Mouse (Mus musculus): ENCODE data around the gene Jazf1.

DNA sequence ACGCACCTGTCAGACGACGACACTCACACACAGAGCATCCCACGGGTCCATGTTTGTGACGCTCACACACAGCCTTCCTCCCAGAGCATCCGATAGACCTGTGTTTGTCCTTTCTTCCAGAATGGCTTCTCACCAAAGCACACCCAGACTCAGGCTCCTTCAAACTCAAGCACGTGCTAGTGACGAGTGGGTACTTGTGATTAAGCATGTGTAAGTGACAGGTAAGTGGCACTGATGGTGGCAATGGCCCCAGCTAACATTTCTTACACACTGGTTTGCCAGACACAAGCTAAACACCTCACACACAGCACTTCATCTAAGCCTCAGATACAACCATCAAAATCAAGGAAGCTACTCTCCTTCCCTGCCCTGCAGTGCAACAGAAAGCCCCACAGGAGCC lies 77.6 kb downstream of the Jazf1 start:
- TF ChIP-seq MAX (IDR thresholded peaks at IDR 0.05; ENCODE audit: low read length) = no peak
- no peak for TF ChIP-seq JUN (IDR thresholded peaks at IDR 0.05; ENCODE audit: insufficient read depth, low read depth, low read length)
- no peak for TF ChIP-seq ZC3H11A (IDR thresholded peaks at IDR 0.05; ENCODE audit: low read depth, low read length)
- no peak for TF ChIP-seq CTCF (conservative IDR thresholded peaks at IDR 0.05 in 1 of 2, IDR thresholded peaks at IDR 0.05 in 1 of 2; ENCODE audit: low read depth in 2 of 2, low read length in 2 of 2)
- no peak for TF ChIP-seq POLR2A (IDR thresholded peaks at IDR 0.05; ENCODE audit: low read depth, low read length)
- TF ChIP-seq MYC (IDR thresholded peaks at IDR 0.05; ENCODE audit: low read depth, low read length) = no peak
